Mouse (Mus musculus): ENCODE results near the gene Eif2b3. TPM values are rescaled to one million over a fixed set of nuclear protein-coding genes. Genes with fewer than 3 reads are reported as not detected.

The Eif2b3 gene
- polyA plus RNA-seq (2014; fragmentation: Illumina TruSeq; extraction: RNeasy Lipid Tissue Mini Kit (QIAGEN cat#74804); ENCODE audit: low read depth, low replicate concordance) = 23.1 TPM

DNA sequence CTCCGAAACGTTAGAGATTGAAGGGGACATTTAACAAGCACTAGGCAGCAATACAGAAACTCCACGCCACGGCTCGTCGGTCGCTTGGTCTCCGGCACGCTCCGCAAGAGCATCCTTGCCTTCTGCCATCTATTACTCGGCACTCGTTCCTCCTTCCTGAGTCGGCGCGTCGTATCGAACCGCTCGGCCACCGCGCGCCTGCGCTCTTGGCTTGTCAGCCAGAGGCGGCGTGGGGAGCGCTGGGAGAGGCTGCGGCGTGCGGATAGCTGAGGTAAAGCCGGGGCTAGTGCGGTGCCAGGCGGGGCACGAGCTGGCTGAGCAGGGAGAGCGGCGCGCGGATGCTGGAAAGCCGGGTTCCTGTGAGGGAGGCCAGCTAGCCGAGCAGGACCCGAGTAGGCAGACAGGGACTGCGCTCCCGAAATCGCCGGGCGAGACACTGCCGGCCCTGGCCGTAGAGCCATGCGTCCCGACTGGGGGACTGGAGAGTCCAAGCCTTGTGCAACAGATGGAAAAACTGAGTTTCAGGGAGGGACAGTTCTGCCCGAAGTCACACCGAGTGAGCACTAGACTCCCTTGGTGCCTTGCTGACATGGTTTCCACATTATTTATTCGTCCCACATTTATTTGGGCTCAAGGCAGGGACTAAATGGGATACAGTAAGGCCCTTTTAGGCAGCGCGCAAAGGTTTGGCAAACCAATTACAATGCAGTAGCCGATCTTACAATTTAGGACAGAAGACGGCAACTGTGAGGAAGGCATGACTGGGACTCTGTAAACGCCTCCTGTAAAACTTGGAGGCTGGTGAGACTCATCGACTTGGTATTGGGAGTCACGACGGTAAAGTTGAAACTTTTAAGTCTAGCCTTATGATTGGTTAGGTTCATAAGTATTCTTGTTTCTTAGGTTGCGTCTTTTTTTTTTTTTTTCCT, at the start of gene Eif2b3:
TSS of gene Eif2b3 (plus strand) at position 197 of the 929 bp plus-strand sequence.

DNA sequence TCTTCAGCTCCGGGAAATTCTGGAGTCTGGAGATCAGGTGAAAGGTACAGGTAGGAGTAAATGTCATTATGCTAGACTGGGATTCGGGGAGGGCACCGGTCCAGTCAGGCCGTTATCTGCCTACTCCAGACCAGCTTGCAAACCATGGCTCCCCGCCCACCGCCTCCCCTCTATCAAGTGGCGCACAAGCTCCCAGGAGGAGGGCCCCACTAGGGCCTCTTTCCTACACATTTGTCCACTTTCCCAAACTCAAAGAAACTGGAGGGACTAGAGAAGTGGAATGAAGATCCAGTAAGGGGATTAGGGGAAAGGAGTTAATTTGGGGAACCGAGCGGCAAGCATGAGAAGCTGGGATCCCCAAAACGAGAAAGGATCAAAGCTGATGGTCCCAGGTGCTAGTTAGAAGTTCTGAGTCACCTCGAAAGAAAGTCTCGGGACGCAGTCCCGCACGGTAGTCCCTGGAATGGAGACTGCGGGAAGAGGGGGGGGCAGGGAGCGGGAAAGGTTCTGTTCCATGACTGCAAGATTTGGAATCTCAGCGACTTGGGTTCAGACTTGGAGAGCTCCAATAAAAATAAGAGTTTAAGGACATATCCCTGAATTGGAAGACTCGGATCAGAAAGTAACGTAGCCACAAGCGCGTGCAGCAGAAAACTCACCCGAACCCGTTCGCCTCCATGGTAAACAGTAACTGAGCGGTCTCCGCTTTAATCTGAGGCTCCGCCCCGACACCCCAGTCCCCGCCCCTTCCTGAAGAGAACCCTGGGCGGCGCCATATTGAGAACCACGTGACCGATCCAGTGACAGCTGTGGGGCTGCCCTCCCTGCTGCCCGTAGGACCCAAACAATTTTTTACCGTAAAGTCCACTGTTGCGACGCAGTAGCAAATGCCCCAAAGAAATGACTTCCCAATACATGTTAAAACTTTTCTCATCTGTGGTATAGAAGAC, 25.3 kb upstream of the Eif2b3 start, which contains the start of gene Urod:
TSS of gene Urod (minus strand) at position 742 of the 950 bp plus-strand sequence.

DNA sequence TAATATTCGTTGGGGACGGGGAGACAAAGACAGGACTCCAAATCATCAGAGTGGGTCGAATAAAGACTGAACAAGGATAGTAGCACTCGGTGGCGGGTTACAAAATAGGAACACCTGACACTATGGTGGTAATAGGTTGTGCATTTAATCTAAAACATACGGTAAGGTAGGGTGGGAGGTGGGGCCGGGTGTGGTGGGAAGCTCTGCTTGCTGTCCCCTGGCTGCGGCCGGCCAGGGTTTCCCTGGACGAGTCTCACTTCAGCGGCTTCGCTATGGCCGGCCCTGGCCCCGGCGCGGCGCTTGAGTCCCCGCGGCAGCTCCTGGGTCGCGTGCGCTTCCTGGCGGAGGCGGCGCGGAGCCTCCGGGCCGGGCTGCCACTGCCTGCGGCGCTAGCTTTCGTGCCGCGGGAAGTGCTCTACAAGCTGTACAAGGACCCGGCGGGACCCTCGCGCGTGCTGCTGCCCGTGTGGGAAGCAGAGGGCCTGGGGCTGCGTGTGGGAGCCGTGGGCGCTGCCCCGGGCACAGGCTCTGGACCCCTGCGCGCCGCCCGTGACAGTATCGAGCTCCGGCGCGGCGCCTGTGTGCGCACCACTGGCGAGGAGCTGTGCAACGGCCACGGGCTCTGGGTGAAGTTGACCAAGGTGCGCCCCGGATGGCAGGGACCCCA, 23.9 kb upstream of the Eif2b3 start, which contains the start of gene Hectd3:
TSS of gene Hectd3 (plus strand) at position 187 of the 667 bp plus-strand sequence.

DNA sequence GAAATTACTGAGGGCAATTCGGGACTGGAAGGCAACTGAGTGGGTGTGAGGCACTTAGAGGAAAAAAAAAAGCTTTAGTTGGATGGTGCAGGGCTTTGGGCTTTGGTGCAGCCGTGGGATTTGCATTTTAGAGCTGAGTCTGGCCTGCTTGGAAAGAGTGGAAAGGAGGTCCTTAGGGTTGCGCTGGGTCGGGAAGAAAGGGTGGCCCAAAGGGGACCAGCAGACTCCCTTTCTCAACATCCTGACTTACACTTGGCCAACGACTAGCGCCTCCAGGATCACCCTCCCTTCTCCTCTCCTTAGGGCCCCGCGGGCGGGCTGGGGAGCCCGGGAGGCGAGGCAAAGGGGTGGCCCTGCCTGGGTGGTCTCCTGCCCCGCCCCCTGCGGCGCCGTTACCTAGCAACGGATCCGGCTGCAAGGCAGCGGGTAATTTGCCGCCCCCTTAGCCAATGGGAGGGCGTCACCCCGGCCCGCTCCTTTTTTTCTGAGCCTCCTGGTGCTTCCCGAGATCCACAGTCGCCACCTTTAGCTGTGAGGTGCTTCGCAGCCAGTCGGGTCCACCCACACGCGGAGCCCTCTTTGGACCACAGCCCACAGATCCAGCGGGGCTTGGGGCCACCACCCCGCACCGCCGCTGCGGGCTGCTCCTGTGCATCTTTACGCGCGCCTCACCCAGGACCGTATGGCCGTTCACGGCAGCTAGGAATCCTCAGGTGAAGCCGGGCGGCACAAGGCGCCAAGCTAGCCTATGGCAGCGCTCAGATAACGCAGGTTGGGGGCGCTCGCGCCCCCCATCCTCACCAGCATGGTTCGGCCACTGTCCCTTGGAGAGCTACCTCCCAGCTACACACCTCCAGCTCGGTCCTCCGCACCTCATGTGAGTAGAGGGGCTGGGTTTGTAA, 76.6 kb downstream of the Eif2b3 start, which contains the start of gene Ptch2:
TSS of gene Ptch2 (plus strand) at position 525 of the 902 bp plus-strand sequence.

DNA sequence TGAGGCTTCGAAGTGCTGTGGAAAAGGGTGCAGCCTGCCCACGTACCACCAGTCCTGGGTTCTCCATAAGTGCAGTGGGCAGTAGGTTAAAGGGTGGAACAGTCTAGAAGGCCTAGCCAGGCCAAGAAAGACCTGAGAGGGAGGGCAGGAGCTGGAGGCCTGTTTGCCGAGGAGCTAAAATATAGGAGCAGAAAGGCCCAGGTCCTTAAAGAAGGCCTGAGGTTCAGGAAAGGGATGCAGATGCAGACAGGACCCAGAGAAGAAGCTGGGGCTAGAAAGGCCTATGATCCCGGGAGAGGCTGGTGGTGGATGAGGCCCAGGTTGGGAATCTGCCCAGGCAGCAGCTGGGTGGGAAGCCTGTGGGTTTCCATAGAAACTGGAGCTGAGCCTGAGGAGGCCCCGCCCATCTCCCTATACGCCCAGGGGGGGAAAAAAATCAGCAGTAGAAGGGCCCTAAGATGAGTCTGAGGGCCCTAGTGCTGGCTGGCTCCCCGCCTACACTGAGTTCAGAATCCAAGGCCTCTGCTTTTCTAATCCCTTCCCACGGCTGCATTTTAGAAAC, 106.2 kb downstream of the Eif2b3 start, which contains the start of gene Btbd19:
TSS of gene Btbd19 (minus strand) at position 378 of the 562 bp plus-strand sequence.

DNA sequence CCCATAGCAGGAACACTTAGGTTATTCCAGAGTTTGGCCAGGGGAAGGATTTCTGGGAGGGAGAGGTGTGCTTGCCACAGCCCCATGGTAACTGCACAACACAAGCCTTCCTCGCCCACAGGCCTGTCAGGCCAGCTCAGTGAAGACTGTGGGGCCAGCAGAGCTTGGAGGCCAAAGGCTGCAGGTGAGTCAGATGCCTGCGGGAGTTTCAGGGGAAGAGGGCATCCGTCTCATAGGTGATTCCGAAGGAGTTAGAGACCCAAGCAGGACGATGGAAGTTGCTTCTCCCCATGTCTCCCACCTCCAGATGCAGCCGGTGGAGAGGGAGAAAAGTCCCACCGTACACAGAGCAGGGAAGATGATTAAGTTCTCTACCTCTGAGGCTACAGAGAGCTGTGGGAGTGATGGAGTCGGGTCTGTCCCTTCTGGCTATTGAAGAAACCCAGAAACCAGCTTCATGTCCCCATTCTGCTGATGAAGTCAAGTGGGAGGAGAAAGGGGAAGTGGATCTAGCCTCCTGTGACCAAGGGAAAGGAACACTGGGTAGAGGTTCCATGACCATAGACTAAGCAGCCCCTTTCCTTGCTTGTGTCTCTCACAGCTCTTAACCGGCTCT, 107.6 kb downstream of the Eif2b3 start, which contains the start of gene Tctex1d4:
TSS of gene Tctex1d4 (plus strand) at position 120 of the 616 bp plus-strand sequence.

DNA sequence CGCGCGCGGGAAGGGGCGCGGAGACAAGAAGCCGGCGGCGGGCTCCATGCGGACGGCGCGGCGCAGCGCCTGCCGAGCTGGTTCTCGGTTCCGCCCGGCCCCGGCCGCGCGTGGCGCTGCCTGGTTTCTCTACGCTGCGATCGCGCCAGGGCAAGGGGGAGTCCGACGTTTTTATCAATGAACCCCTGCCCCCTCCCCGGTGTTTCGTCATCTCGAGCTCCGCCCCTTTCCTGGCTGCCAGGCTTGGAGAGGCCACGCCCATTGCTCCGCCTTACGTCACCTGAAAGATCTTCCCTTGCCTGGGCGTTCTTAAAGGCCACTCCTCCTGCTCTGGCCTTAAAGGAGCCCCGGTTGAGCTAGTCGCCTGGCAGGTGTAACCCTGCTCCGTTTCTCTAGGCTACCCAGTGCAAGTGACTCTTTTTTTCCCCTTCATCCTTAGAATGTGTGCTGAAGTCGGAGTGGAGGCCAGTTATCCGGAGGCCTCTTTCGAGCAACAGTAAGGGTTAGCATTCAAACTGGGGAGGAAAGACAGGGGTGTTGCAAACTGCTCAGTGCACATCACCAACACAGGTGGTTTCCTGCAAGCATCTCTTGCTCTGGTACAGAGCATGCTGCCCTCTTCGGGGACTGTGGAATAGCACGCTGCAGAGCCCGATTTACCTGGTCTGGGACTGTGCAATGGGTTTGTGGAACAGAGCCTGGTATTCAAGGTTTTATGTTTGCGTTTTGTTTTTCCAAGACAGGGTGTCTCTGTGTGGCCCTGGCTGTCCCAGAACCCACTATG, 114.8 kb downstream of the Eif2b3 start, which contains the start of gene Plk3:
TSS of gene Plk3 (minus strand) at position 147 of the 784 bp plus-strand sequence.

Other genes starting within 250 kb of the Eif2b3 start
- gene Toe1, start 211.8 kb upstream of the Eif2b3 start, polyA plus RNA-seq (2014; fragmentation: Illumina TruSeq; extraction: RNeasy Lipid Tissue Mini Kit (QIAGEN cat#74804); ENCODE audit: low read depth, low replicate concordance) = 45.2 TPM
- 6.7 TPM for gene Mutyh, start 211.7 kb upstream of the Eif2b3 start, polyA plus RNA-seq (2014; fragmentation: Illumina TruSeq; extraction: RNeasy Lipid Tissue Mini Kit (QIAGEN cat#74804); ENCODE audit: low read depth, low replicate concordance)
- gene Hpdl, start 197.7 kb upstream of the Eif2b3 start, polyA plus RNA-seq (2014; fragmentation: Illumina TruSeq; extraction: RNeasy Lipid Tissue Mini Kit (QIAGEN cat#74804); ENCODE audit: low read depth, low replicate concordance) = 47.0 TPM
- gene Zswim5, start 142.0 kb upstream of the Eif2b3 start, polyA plus RNA-seq (2014; fragmentation: Illumina TruSeq; extraction: RNeasy Lipid Tissue Mini Kit (QIAGEN cat#74804); ENCODE audit: low read depth, low replicate concordance) = 3.0 TPM
- gene Urod, start 25.0 kb upstream of the Eif2b3 start, polyA plus RNA-seq (2014; fragmentation: Illumina TruSeq; extraction: RNeasy Lipid Tissue Mini Kit (QIAGEN cat#74804); ENCODE audit: low read depth, low replicate concordance) = 123 TPM
- 19.9 TPM for gene Hectd3, start 24.1 kb upstream of the Eif2b3 start, polyA plus RNA-seq (2014; fragmentation: Illumina TruSeq; extraction: RNeasy Lipid Tissue Mini Kit (QIAGEN cat#74804); ENCODE audit: low read depth, low replicate concordance)
- 31.8 TPM for gene Ptch2, start 76.7 kb downstream of the Eif2b3 start, polyA plus RNA-seq (2014; fragmentation: Illumina TruSeq; extraction: RNeasy Lipid Tissue Mini Kit (QIAGEN cat#74804); ENCODE audit: low read depth, low replicate concordance)
- gene Btbd19, start 106.3 kb downstream of the Eif2b3 start, polyA plus RNA-seq (2014; fragmentation: Illumina TruSeq; extraction: RNeasy Lipid Tissue Mini Kit (QIAGEN cat#74804); ENCODE audit: low read depth, low replicate concordance) = 7.9 TPM
- gene Tctex1d4, start 107.4 kb downstream of the Eif2b3 start, polyA plus RNA-seq (2014; fragmentation: Illumina TruSeq; extraction: RNeasy Lipid Tissue Mini Kit (QIAGEN cat#74804); ENCODE audit: low read depth, low replicate concordance) = 11.7 TPM
- gene Plk3, start 114.6 kb downstream of the Eif2b3 start, polyA plus RNA-seq (2014; fragmentation: Illumina TruSeq; extraction: RNeasy Lipid Tissue Mini Kit (QIAGEN cat#74804); ENCODE audit: low read depth, low replicate concordance) = 6.5 TPM
- gene Rps8, start 136.8 kb downstream of the Eif2b3 start, polyA plus RNA-seq (2014; fragmentation: Illumina TruSeq; extraction: RNeasy Lipid Tissue Mini Kit (QIAGEN cat#74804); ENCODE audit: low read depth, low replicate concordance) = 970 TPM
- gene Kif2c, start 163.2 kb downstream of the Eif2b3 start, polyA plus RNA-seq (2014; fragmentation: Illumina TruSeq; extraction: RNeasy Lipid Tissue Mini Kit (QIAGEN cat#74804); ENCODE audit: low read depth, low replicate concordance) = 6.8 TPM
- 36.8 TPM for gene Tmem53, start 232.5 kb downstream of the Eif2b3 start, polyA plus RNA-seq (2014; fragmentation: Illumina TruSeq; extraction: RNeasy Lipid Tissue Mini Kit (QIAGEN cat#74804); ENCODE audit: low read depth, low replicate concordance)
- 2.7 TPM for gene Armh1, start 232.7 kb downstream of the Eif2b3 start, polyA plus RNA-seq (2014; fragmentation: Illumina TruSeq; extraction: RNeasy Lipid Tissue Mini Kit (QIAGEN cat#74804); ENCODE audit: low read depth, low replicate concordance)